Mouse (Mus musculus) intestine, embryonic 16.5 days (tissue): ENCODE results near the gene Prokr1. TPM values are rescaled to one million over a fixed set of nuclear protein-coding genes. Genes with fewer than 3 reads are reported as not detected.
A peak's percentile ranks its signal among the peaks of the same experiment; 100 is the strongest.

ENCODE experiments used
- ATAC-seq: fragments of 200-750 bp; cut with Nextera tagmentation; 2 replicates; pipeline ENCODE4 v1.8.0; 2017; ENCODE audit warnings: moderate TSS enrichment, moderate library complexity
- H3K27ac ChIP-seq: fragments of 300-500 bp; sonication (generic); 2 replicates; pipeline ENCODE4 v1.5.1; 2014; ENCODE audit warnings: mild to moderate bottlenecking, low read length
- H3K27me3 ChIP-seq: fragments of 300-500 bp; sonication (generic); replicated peaks from 2 replicates; pipeline ENCODE4 v1.6.1; 2014; ENCODE audit warnings: low read length, control low read depth, mixed read lengths; ENCODE audit not compliant: control insufficient read depth, insufficient read depth
- H3K36me3 ChIP-seq: fragments of 300-500 bp; sonication (generic); 2 replicates; pipeline ENCODE4 v1.6.1; 2014; ENCODE audit warnings: low read length, control low read depth; ENCODE audit not compliant: control insufficient read depth, insufficient read depth
- H3K4me1 ChIP-seq: fragments of 300-500 bp; sonication (generic); 2 replicates; pipeline ENCODE4 v1.6.1; 2014; ENCODE audit warnings: low read length, control low read depth, mixed read lengths; ENCODE audit not compliant: control insufficient read depth, insufficient read depth
- H3K4me2 ChIP-seq: fragments of 300-500 bp; sonication (generic); 2 replicates; pipeline ENCODE4 v1.6.1; 2014; ENCODE audit warnings: low read depth, low read length, control low read depth
- H3K4me3 ChIP-seq: fragments of 300-500 bp; sonication (generic); 2 replicates; pipeline ENCODE4 v1.5.1; 2014; ENCODE audit warnings: mild to moderate bottlenecking, low read length
- H3K9ac ChIP-seq: fragments of 300-500 bp; sonication (generic); 2 replicates; pipeline ENCODE4 v1.6.1; 2014; ENCODE audit warnings: low read depth, low read length
- H3K9me3 ChIP-seq: fragments of 300-500 bp; sonication (generic); 2 replicates; pipeline ENCODE4 v1.6.1; 2016; ENCODE audit warnings: low read length, control low read depth; ENCODE audit not compliant: control insufficient read depth
- WGBS: fragments of 180-500 bp; shearing (Covaris S2); extraction: QIAGEN DNeasy Blood & Tissue Kit; methylation state at CpG from one replicate; pipeline ENCODE4 v1.1.7; 2014; 5-methylcytosine and 5-hydroxymethylcytosine counted together
- polyA plus RNA-seq: library from polyadenylated mRNA; unstranded; fragments of >200 nt; fragmentation: Nextera tagmentation; extraction: Ambion mirVana; gene quantifications from 2 replicates; pipeline ENCODE4 v1.2.1, GENCODE M21; 2015

Prokr1 gene
- polyA plus RNA-seq, 1 experiment from 2014 or later, result 2.3 TPM

DNA sequence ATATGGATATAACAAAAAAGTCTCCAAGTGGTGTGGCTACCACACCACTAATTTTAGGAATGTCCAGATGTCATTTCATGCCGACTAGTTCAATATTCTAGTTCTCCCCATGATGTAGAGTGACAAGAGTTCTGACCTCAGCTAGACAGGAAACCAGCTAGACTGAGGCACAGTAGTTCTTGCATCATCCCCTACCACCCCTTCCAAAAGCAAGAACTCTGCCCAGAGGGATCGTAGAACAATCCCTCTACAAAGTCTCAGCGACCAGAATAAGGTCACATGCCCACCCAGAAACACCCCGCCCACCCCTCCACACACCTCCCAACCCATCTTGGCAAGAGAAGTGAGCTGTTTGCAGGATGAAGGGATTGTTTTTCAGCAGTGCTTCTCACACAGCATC, 43.1 kb downstream of the Prokr1 start:
- no peak overlapping the region for H3K9ac ChIP-seq
- 83% methylated on average over 4 of the region's 4 CpGs for WGBS
- H3K36me3 ChIP-seq, result no peaks in the 10 kb centered on the region
- ATAC-seq, result no peak
- H3K4me1 ChIP-seq, result no peaks in the 10 kb centered on the region
- no peak overlapping the region for H3K27ac ChIP-seq
- no peak overlapping the region for H3K4me2 ChIP-seq
- H3K9me3 ChIP-seq, result no peaks in the 10 kb centered on the region
- H3K4me3 ChIP-seq, result no peak overlapping the region
- H3K27me3 ChIP-seq, result no peaks in the 10 kb centered on the region

DNA sequence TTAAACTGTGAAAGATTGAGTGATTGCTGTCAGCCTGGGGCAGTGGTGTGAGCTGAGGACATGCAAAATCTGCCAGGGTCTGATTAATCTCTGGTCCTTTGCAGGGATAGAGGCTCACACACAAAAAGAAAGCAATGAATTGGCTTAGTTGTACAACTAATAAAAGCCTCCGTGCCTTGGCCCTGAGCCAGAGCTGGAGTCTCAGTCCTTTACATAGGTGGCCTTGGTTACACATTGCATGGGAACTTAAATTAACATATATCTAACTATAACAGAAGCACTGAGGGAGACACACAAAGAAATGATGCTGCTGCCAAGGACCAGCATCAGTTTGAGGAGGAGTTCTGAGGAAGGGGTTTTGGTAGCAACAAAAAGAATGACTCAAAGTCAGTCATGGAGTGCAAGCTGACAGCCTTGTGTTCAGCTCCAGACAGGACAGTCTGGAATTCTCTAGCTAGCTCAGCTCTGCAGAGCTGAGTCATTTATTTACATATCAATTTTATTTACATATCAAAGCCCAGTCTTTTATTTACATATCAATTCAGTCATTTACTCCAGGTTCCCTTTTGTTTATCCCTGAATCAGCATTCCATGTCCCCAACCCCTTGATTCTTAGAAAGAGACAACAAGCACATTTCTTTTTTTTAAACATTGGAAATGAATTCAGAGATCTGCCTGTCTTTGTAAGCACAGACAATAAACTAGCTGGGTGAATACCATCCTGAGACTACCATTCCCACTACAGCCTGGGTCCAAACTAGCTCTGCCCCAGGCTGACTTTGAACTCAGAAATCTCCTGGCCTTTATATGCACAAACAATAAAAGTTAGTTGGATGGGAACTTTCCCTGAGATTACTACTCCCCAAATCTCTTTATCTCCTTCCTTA, 45.0 kb downstream of the Prokr1 start:
- WGBS, result 40% methylated on average over 1 of the region's 1 CpGs
- no peak for ATAC-seq
- no peaks in the 10 kb centered on the region for H3K36me3 ChIP-seq
- H3K4me1 ChIP-seq, result no peaks in the 10 kb centered on the region
- no peak overlapping the region for H3K4me3 ChIP-seq
- no peak overlapping the region for H3K27ac ChIP-seq
- no peak overlapping the region for H3K4me2 ChIP-seq
- no peaks in the 10 kb centered on the region for H3K9me3 ChIP-seq
- H3K27me3 ChIP-seq, result no peaks in the 10 kb centered on the region
- H3K9ac ChIP-seq, result no peak overlapping the region

DNA sequence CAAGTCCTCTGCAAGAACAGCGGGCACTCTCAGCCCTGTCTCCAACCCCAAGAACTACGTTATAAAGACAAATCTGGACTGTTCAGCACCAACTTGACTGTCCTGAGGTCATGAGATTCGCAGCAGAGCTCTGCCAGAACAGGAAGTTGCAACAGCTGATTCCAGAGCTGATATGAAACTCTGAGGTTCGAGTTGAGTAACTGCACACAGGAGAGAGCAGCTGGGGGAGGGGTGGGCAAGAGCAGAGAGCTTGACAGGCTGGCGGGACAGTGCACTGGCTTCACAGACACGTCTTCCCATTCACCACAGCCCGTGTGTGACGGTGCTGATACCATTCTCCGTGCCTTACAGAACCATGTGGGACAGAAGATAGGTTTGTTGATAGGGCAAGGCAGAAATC, 48.5 kb downstream of the Prokr1 start:
- no peak overlapping the region for H3K9ac ChIP-seq
- H3K36me3 ChIP-seq, result no peaks in the 10 kb centered on the region
- H3K27ac ChIP-seq, result no peak overlapping the region
- no peaks in the 10 kb centered on the region for H3K9me3 ChIP-seq
- WGBS, result 54% methylated on average over 9 of the region's 9 CpGs
- no peak overlapping the region for H3K4me2 ChIP-seq
- no peaks in the 10 kb centered on the region for H3K27me3 ChIP-seq
- H3K4me3 ChIP-seq, result no peak overlapping the region
- peaks cover 3% of the 10 kb centered on the region; the same call in 1 of the 2 replicates for H3K4me1 ChIP-seq
- peak; percentile 78 for ATAC-seq

DNA sequence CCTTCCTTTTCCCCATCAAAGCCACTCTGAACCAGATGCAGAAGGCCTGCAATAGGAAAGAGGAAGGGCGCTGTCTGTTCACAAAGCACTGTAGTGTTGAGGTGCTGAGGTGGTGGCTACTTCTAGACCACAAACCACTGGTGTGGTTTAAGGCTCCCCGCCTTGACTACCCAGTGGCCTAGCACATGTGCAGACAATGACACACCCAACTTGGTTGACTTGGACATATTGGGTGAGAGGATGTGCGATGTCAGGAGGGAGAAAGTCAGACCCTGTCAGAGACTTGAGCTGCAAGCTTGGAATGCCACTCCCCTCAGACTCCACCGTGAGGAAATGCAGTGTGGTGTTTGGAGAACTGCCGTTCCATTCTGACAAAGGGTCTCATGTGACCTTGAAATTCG, 49.4 kb downstream of the Prokr1 start:
- WGBS, result 77% methylated on average over 6 of the region's 6 CpGs
- H3K4me1 ChIP-seq, result peaks cover 3% of the 10 kb centered on the region; the same call in 1 of the 2 replicates
- H3K36me3 ChIP-seq, result no peaks in the 10 kb centered on the region
- H3K4me3 ChIP-seq, result no peak overlapping the region
- H3K27me3 ChIP-seq, result no peaks in the 10 kb centered on the region
- H3K9ac ChIP-seq, result no peak overlapping the region
- H3K27ac ChIP-seq, result no peak overlapping the region
- H3K4me2 ChIP-seq, result no peak overlapping the region
- ATAC-seq, result no peak
- no peaks in the 10 kb centered on the region for H3K9me3 ChIP-seq

DNA sequence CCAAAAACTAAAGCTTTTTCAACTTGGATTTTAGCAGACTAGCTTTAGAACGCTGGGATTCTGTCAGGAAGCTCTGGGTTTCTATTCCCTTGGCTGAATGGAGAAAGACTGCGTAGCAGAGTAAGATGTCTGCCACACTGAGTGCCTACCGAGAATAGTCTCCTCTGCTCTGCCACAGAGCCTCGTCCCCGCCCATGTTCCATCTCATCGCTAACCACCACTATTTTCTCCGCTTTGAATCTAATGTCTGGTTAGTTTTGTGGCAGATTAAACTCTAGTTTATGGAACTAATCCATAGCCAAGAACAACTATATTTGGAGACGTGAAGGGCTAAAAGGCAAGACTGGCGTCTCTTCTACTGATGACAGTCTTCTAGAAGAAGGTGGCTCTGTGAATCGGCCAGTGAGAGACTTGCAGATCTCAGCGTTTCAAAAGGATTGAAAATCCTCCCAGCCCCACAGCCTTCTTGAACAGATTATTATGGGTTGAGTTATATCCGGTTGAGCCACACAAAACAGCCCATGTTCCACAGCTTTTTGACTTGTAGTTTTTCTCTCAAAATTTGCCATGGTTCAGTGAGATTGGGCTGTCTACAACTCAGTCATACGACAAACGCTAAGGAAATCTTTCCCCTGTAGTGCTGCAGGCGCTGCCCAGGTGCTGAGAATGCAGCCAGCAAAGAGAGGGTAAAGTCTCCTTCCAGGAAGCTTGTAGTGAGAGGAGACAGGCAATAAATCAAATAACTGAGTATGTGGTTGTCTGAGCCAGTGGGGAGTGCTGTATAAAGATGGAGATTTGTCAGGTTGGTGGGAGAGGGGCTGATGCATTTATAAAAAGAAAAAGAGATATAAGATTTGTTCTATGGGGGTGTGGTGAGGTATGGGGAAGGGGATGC, 51.9 kb downstream of the Prokr1 start:
- WGBS, result 67% methylated on average over 15 of the region's 15 CpGs

DNA sequence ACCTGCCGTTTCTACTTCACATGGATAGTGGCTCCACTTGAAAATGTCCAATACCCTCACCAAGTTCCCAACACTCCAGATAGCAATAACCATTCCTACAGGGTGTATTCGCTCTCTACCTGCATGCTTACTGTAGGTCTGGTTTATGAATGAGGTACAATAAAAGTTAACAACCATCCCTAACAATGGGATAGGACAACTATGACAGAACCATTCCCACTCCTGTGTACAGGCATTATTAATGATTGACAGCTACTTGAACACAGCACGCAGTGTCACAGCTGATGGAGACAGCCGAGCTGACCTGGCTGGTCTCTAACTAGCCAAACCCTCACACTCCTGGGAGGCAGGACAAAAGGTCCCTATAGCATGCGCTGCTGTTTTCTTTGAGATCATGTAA, 52.9 kb downstream of the Prokr1 start:
- peak; percentile 80 for ATAC-seq
- 49% methylated on average over 5 of the region's 5 CpGs for WGBS
- H3K4me3 ChIP-seq, result no peak overlapping the region

More for the DNA sequence above, 51.9 kb downstream of the Prokr1 start:
- Histone ChIP-seq H3K9me3 (no peaks in the 10 kb centered on the region), H3K4me1 (peaks cover 3% of the 10 kb centered on the region; the same call in 1 of the 2 replicates), H3K9ac (no peak overlapping the region), H3K4me3 (no peak overlapping the region), H3K27ac (no peak overlapping the region), H3K4me2 (no peak overlapping the region), H3K36me3 (no peaks in the 10 kb centered on the region), H3K27me3 (no peaks in the 10 kb centered on the region)
- peak; percentile 39; the same call in 1 of the 2 replicates for ATAC-seq

DNA sequence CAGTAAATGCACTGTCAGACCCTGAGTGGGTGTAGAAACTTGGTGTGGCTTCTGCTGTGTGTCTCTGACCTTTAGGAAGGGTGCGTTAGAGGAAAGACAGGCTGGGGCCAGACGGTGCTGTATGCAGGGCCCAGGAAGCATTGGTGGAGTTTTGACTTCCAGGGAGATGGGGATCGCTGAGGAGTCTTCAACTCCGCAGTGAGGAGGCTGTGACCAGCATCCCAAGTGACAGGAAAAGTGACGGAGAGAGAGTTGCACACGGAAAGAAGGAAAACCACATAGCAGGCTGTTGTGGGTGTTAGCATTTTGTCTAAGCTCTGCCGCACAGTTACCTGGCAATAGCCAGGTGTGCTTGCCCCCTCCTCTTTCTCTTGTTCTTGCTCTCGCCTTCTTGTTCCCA, 54.3 kb downstream of the Prokr1 start:
- Histone ChIP-seq H3K4me2 (no peak overlapping the region), H3K9ac (no peak overlapping the region), H3K36me3 (no peaks in the 10 kb centered on the region), H3K27me3 (no peaks in the 10 kb centered on the region), H3K9me3 (no peaks in the 10 kb centered on the region), H3K4me1 (peaks cover 3% of the 10 kb centered on the region; the same call in 1 of the 2 replicates), H3K27ac (no peak overlapping the region), H3K4me3 (no peak overlapping the region)
- no peak for ATAC-seq
- 75% methylated on average over 8 of the region's 8 CpGs for WGBS

More for the DNA sequence above, 52.9 kb downstream of the Prokr1 start:
- H3K9me3 ChIP-seq, result no peaks in the 10 kb centered on the region
- H3K36me3 ChIP-seq, result no peaks in the 10 kb centered on the region
- no peak overlapping the region for H3K4me2 ChIP-seq
- no peak overlapping the region for H3K9ac ChIP-seq
- H3K27ac ChIP-seq, result no peak overlapping the region
- peaks cover 3% of the 10 kb centered on the region; the same call in 1 of the 2 replicates for H3K4me1 ChIP-seq
- no peaks in the 10 kb centered on the region for H3K27me3 ChIP-seq

DNA sequence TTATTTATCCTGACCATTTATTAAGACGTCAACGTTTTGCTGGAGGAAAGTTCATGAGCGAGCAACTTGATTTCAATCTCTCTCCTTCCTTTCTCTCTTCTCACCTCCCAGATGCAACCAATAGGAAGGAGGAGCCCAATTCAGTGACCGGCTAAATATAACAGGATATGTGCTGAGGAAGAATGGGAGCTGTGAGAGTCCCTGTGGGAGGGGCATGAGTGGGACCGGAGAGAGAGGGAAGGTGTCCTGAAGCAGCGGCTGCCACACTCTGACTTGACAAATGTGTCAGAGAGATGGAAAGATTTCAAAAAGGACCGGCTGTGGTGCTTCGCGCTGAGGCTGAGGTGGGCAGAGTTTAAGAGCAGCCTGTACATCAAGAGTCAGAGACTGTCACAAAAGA, 54.9 kb downstream of the Prokr1 start:
- Histone ChIP-seq H3K4me3 (no peak overlapping the region), H3K4me2 (no peak overlapping the region), H3K4me1 (peaks cover 3% of the 10 kb centered on the region; the same call in 1 of the 2 replicates), H3K27me3 (no peaks in the 10 kb centered on the region), H3K9ac (no peak overlapping the region), H3K9me3 (no peaks in the 10 kb centered on the region), H3K36me3 (no peaks in the 10 kb centered on the region), H3K27ac (no peak overlapping the region)
- 61% methylated on average over 9 of the region's 9 CpGs for WGBS
- no peak for ATAC-seq

DNA sequence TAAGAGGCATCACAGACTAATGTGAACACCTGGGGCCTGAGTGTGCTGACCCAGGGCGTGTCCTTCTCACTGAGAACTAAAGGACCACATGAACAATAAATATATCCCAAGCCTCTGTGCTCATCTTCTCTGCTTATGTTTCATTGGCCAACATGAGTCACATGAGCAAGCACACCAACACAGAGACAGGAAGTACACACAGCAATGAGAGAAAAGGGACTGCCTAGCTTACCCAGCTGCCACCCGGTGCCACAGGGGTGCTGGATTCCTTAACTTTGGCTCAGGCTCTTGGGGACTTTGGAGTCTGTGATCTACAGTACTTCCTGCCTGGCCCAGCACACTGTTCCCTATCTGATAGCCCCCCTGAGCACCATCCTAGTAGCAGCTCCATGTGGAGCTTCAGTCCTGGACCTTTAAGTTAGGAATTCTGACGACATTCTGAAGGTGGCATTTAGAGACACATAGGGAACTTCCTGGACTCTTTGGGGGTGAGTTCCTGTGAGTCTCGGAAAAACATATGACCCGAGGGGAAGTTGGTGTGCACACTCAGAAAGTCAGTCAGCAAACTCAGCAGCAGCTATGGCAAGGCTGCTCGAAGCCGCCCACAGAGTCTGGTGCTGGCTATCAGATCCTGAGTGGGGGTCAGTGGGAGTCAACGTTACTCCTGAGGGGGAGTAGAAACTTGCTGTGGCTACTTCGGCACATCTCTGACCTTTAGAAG, 55.5 kb downstream of the Prokr1 start:
- WGBS, result 76% methylated on average over 9 of the region's 9 CpGs
- Histone ChIP-seq H3K27me3 (no peaks in the 10 kb centered on the region), H3K9me3 (no peaks in the 10 kb centered on the region), H3K9ac (no peak overlapping the region), H3K4me3 (no peak overlapping the region), H3K4me2 (no peak overlapping the region), H3K36me3 (no peaks in the 10 kb centered on the region), H3K4me1 (peaks cover 3% of the 10 kb centered on the region; the same call in 1 of the 2 replicates), H3K27ac (no peak overlapping the region)
- no peak for ATAC-seq
